Mouse (Mus musculus) spleen, adult 2 months (tissue): ENCODE data around the gene Rtp4. TPM values are rescaled to one million over a fixed set of nuclear protein-coding genes. Genes with fewer than 3 reads are reported as not detected.

Experiments
- DNase-seq, 2 experiments: peaks; one replicate each; pipeline versions ENCODE4 v3.0.0 to v3.0.0-alpha.2; 2012 to 2021; ENCODE audit warnings: low spot score in 2 of 2, low read depth in 1 of 2
- H3K27ac ChIP-seq: fragments of 200-500 bp; 2 replicates; pipeline ENCODE4 v1.5.1; 2012; ENCODE audit warnings: low read length, inconsistent platforms; ENCODE audit not compliant: insufficient read depth
- H3K27me3 ChIP-seq: fragments of 200-500 bp; 2 replicates; pipeline ENCODE4 v1.6.1; 2012; ENCODE audit warnings: mild to moderate bottlenecking, moderate library complexity, low read length, inconsistent platforms; ENCODE audit not compliant: control insufficient read depth, insufficient read depth
- H3K36me3 ChIP-seq: fragments of 200-500 bp; 2 replicates; pipeline ENCODE4 v1.6.1; 2012; ENCODE audit warnings: mild to moderate bottlenecking, low read length, inconsistent platforms; ENCODE audit not compliant: control insufficient read depth, insufficient read depth
- H3K4me1 ChIP-seq: fragments of 200-500 bp; 2 replicates; pipeline ENCODE4 v1.6.1; 2011; ENCODE audit warnings: inconsistent platforms; ENCODE audit not compliant: control insufficient read depth, insufficient read depth, insufficient read length
- H3K4me3 ChIP-seq: fragments of 200-500 bp; 2 replicates; pipeline ENCODE4 v1.5.1; 2011; ENCODE audit warnings: mild to moderate bottlenecking, inconsistent platforms; ENCODE audit not compliant: insufficient read depth, insufficient read length; ENCODE audit errors: extremely low read depth
- CTCF ChIP-seq: fragments of 200-500 bp; IDR thresholded peaks from 2 replicates; pipeline ENCODE4 v1.5.1; 2011; ENCODE audit warnings: mild to moderate bottlenecking, inconsistent platforms; ENCODE audit not compliant: insufficient read depth, insufficient read length, insufficient replicate concordance; ENCODE audit errors: extremely low read depth
- POLR2A ChIP-seq: fragments of 200-500 bp; IDR thresholded peaks from 2 replicates; pipeline ENCODE4 v1.6.1; 2011; ENCODE audit warnings: low read depth, low read length, inconsistent platforms
- WGBS: fragments of 180-500 bp; shearing (Covaris S2); methylation state at CpG from one replicate; pipeline ENCODE4 v1.1.7; 2018; 5-methylcytosine and 5-hydroxymethylcytosine counted together
- polyA plus RNA-seq: library from polyadenylated mRNA; depleted of rRNA; stranded (reverse); fragments of >200 nt; gene quantifications from 2 replicates; pipeline ENCODE4 v1.2.3, GENCODE M21; 2012

Rtp4 gene
- polyA plus RNA-seq, 1 experiment: 16.7 TPM

- Histone ChIP-seq H3K4me1 (no peaks in the 10 kb centered on the region; the same call in 1 of the 2 replicates), H3K27ac (no peak overlapping the region), H3K27me3 (peaks cover 3% of the 10 kb centered on the region), H3K36me3 (no peaks in the 10 kb centered on the region), H3K4me3 (no peak overlapping the region)
- TF ChIP-seq POLR2A (no peak), CTCF (no peak)
- DNase-seq: no peak
- WGBS: 84% methylated on average over 10 of the region's 10 CpGs
These were observed 1.3 kb upstream of the Rtp4 start for GRCm38 (mm10) chr16:23518567-23519369.

GRCm38 (mm10) chr16:23519771-23520170 lies 320 bp upstream of the Rtp4 start:
- no peak for DNase-seq
- no peak for TF ChIP-seq CTCF
- no peak for TF ChIP-seq POLR2A
- Histone ChIP-seq H3K27me3 (peaks cover 3% of the 10 kb centered on the region), H3K27ac (no peak overlapping the region), H3K4me1 (no peaks in the 10 kb centered on the region; the same call in 1 of the 2 replicates), H3K4me3 (no peak overlapping the region), H3K36me3 (no peaks in the 10 kb centered on the region)
- WGBS: 7% methylated on average over 1 of the region's 1 CpGs

GRCm38 (mm10) chr16:23521092-23521491 lies 1.0 kb downstream of the Rtp4 start:
- Histone ChIP-seq H3K4me3 (no peak overlapping the region), H3K27ac (no peak overlapping the region), H3K4me1 (no peaks in the 10 kb centered on the region; the same call in 1 of the 2 replicates), H3K27me3 (peaks cover 3% of the 10 kb centered on the region), H3K36me3 (no peaks in the 10 kb centered on the region)
- DNase-seq: no peak
- TF ChIP-seq CTCF: no peak
- TF ChIP-seq POLR2A: no peak
- 39% methylated on average over 5 of the region's 5 CpGs for WGBS

- H3K36me3 ChIP-seq: no peaks in the 10 kb centered on the region
- no peak overlapping the region for H3K4me3 ChIP-seq
- no peak for DNase-seq
- 87% methylated on average over 5 of the region's 5 CpGs for WGBS
- TF ChIP-seq CTCF: no peak
- no peak for TF ChIP-seq POLR2A
- H3K27me3 ChIP-seq: peaks cover 3% of the 10 kb centered on the region
- no peak overlapping the region for H3K27ac ChIP-seq
- no peaks in the 10 kb centered on the region; the same call in 1 of the 2 replicates for H3K4me1 ChIP-seq
These were observed 2.0 kb downstream of the Rtp4 start for GRCm38 (mm10) chr16:23522081-23522480.

- Histone ChIP-seq H3K4me1 (no peaks in the 10 kb centered on the region), H3K36me3 (no peaks in the 10 kb centered on the region), H3K27me3 (no peaks in the 10 kb centered on the region), H3K27ac (no peak overlapping the region), H3K4me3 (no peak overlapping the region)
- no peak for DNase-seq
- WGBS: 87% methylated on average over 4 of the region's 4 CpGs
- TF ChIP-seq CTCF (no peak), POLR2A (no peak)
These were observed 9.1 kb downstream of the Rtp4 start for GRCm38 (mm10) chr16:23529186-23529585.

- H3K27ac ChIP-seq: no peak overlapping the region
- no peak for DNase-seq
- H3K4me1 ChIP-seq: no peaks in the 10 kb centered on the region
- H3K4me3 ChIP-seq: no peak overlapping the region
- no peaks in the 10 kb centered on the region for H3K36me3 ChIP-seq
- 88% methylated on average over 3 of the region's 3 CpGs for WGBS
- H3K27me3 ChIP-seq: no peaks in the 10 kb centered on the region
- TF ChIP-seq CTCF: no peak
- no peak for TF ChIP-seq POLR2A
These were observed 13.6 kb downstream of the Rtp4 start for GRCm38 (mm10) chr16:23533707-23534106.

GRCm38 (mm10) chr16:23541046-23541445 lies 21.0 kb downstream of the Rtp4 start:
- no peak for DNase-seq
- WGBS: 59% methylated on average over 4 of the region's 4 CpGs
- H3K27ac ChIP-seq: no peak overlapping the region
- H3K4me1 ChIP-seq: no peaks in the 10 kb centered on the region
- H3K4me3 ChIP-seq: no peak overlapping the region
- H3K36me3 ChIP-seq: no peaks in the 10 kb centered on the region
- no peaks in the 10 kb centered on the region for H3K27me3 ChIP-seq
- TF ChIP-seq CTCF (no peak), POLR2A (no peak)
